Mouse (Mus musculus) cerebellum, adult 9-11 months (tissue): ENCODE data around the gene Gm17364.
A peak's percentile ranks its signal among the peaks of the same experiment; 100 is the strongest.
"Not testable (repeated sequence)": the region's sequence is repeated elsewhere in the genome, so short reads cannot be mapped to it uniquely, and the experiment has no call there.

Experiments
- DNase-seq: peaks from one replicate; pipeline ENCODE4 v3.0.0; 2022

The Gm17364 gene

DNA sequence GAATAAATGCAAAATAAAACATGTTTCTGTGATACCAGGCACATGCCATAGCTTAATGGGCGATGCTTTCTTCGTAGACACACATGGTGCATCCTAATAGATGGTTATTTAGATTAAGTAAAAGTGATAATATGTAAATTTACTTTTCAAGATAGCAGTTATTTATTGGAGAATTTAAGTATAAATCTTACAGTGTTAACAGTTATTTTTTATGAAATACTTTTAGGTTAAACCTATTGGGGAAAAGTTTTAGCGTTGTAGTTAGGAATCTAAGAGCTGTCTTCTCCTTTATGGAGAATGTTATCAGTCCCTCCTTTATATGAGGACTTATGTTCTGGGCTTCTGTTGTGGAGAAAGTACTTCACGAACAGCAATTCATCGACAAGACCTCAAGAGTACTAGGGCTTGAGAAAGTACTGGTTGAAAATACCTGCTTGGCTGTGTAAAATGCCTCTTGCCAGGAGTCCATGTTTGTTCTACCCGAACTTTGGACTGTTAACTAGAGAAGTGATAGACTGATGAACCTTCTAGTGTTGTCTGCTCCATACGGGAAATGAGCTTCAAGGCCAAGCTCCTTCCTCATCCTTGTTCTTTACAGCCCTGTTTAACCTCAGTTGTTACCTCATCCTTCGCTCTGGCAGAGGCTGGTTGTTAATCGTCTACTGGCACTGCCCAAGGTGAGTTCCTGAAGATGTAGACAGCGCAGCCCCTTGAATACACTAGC lies at the start of gene Gm17364:
Gene Gm17364 (minus strand): TSS at position 51 of the 724 bp plus-strand sequence.
- DNase-seq = no peak

DNA sequence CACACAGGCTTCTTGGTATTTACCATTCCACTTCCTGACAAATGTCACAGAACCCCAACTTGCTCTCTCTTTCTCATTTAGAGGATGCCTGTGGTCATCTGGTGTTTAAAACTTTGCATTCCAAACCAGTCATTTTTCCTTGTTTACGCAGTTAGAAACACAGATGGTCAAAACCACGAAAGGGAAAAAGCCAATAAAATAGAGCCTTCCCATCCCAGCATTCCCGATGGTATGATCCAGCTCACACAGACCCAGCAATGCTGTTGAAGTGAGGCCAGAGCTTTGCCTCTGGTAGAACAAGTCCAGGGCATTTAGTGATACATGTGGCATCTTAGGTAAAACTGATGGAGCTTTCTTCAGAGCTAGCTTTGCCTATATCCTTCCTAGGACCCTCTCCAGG lies 47.7 kb upstream of the Gm17364 start:
- no peak for DNase-seq

DNA sequence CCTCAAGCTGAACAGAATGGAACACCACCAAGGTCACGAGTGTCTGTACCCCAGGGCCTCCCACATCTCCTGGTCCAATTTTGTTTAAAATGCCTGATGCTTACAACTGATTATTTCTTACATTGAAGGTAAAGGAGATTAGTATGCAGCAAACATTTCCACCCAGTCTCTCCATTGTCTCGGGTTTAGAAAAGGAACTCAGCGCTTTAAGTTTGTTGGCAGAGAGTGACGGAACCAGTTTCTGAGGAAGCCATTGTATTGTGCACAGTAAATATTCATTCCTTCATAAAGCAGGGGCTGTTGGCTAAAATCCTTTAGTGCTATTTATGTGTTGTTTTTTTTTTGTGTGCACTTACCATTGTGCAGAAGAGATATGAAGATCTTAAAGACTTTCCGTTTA lies 47.0 kb upstream of the Gm17364 start:
- no peak for DNase-seq

DNA sequence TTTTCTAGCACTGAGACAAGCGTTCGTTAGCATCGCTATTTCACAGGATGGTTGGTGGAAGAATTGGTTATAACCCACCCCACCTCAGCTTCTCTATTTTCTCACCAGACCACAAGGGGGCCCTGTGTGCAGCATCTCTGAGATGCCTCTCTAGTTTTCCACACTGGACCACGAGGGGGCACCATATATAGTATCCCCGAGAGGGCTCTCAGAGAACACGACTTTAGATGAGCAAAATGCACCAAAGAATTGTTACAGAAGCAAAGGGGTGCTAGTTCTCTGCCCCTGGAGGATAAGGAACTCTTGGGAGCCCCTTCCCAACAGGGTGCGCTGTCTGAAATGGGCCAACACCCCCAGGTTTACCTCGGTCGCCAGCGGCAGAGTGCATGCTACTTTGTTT lies 28.9 kb upstream of the Gm17364 start:
- DNase-seq = peak; percentile 15

DNA sequence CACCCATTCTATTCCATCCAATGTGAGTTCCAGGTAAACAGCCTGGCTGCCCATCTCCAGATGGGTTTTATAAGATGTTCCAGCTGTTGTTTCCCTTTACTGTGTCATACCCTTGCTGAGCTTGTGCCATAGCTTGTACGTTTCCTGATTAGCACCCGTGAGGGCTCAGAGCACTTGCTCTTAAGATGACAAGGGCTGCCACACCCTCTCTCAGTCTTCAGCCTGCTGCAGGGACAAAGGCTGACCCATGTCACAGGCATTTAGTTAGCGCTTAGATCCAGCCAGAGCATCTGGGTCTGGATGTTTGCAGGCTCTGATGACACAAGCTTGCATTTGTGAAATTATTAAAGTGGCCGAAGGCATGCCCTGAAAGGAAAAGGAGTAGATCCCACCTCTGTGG lies 26.3 kb upstream of the Gm17364 start:
- no peak for DNase-seq

DNA sequence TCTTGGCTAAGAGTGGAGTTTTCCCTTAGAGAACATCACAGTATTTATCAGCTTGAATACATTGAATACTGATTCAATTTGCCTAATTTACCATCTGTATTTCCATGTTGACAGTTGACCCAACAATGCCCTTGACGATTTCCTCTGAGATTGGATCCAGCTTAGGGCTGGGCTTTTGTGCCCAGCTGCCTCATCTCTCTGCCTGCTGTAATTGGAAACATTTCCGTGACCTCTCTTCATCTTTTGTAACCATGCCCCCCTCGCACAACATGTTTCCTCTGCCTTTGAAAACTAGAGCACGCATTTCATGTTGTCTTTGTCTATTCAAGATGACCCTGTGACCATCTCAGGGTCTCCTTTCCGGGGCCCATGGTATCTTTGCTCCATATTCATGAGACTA lies 25.2 kb upstream of the Gm17364 start:
- no peak for DNase-seq

DNA sequence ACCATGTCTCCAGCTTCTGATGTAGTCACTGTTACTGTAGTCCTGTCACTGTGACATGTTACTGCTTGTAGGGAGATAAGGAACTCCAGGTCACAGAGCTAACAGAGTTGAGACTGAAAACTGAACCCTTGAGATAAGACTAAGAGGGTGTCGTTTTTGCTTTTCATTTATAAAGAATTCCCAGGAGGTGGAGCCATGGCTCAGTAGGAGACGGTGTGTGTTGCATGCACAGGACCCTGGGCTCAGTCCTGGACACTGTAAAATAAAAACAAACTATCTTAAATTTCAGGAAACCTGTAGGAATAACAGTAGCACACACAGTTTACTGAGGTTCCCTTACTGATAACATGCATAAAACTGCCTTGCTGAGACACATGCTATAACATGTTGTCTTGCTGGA lies 24.8 kb upstream of the Gm17364 start:
- DNase-seq = no peak

DNA sequence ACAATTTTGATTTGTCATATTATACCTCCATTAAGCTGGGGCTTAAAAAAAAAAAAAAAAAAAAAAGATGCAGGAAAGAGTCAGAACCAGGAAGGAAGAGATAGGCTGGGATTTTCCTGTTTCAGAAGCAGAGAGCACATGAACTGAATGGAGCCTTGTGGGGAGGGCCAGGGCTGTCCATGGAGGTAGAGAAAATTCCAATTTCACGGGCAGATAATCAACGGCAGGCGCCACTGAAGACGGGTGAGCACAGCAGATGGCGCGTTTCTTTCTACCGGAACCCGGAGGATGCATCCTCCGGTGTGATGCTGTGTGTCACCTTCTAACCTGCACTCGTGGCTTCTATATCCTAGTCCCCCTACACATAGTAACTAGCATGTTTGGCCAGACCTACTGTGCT lies 22.6 kb upstream of the Gm17364 start:
- no peak for DNase-seq

DNA sequence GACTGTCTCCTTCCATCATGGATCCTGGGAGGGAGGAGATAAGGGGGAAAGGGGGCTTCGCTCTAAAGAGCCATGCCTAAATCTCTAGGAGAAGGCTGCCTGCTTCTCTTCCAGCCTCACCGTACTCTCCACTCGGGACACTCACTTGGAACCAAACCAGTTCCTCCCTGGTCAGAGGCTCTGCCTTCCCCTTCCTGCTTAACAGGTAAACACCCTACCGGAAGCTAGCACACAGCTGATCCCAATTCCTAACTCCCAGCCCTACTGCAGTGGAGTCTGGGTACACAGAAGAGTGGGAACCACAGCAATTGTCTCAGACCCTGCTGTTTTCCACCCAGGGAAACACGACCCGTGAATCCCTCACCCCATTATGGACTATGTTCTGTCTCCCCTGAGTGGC lies 22.1 kb upstream of the Gm17364 start:
- DNase-seq = no peak

DNA sequence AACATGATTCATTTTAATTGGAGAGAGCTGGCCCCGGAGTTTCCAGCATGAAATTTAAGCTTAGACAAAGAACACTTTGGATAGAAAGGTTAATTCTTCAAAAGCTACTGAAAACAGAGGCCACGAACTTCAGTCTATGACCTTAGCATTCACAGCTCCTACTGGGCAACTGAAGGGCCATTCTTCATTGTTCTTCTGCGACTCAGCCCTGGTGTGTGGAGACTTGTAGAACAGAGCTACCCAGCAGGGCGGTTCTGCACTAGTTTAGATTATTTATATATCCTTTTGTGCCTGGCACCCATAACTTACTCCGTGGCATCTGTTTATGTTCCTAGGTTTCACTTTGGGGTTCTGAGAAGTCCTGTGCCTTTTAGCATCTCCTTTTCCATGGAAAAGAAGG lies 19.8 kb upstream of the Gm17364 start:
- DNase-seq = no peak

DNA sequence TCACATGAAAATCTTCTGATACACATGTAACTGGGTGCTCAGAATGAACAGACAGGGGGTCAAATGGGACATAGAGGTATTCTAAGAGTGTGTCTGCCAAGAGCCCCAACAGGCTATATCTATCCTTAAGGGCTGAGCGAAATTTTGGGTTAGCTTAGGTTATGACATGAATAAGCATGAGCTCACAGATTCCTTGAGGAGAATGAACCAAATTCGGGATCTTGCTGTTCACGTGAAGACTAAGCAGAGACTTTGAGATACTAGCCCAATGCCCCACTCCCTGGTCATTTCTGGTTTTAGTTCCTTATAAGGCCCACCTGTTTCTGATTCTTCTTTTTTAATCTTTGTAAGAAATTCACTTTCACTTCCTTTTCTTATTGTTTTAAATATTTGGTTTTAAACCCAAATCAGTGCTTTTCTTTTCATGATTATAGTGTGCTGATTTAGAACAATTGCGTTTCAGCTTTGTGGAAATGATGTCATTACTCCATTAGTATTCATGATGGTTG lies 17.7 kb upstream of the Gm17364 start:
- DNase-seq = no peak

DNA sequence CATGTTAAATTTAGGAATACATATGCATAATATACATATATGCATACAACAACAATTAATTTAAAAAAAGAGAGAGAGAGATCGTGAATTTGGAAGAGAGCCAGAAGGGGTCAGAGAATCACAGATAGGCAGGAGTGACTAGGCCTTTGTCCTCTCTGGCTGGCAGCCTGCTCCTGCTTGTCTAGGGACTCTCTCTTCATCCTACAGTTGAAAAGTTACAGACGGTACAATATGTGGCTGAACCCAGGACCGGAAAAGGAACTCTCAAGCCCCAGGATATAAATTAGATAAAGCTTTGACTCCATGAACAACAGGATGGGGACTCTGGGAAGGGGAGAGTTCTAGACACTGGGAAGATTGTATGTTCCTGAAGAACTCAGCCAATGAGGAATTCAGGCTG lies 12.5 kb upstream of the Gm17364 start:
- DNase-seq = no peak

DNA sequence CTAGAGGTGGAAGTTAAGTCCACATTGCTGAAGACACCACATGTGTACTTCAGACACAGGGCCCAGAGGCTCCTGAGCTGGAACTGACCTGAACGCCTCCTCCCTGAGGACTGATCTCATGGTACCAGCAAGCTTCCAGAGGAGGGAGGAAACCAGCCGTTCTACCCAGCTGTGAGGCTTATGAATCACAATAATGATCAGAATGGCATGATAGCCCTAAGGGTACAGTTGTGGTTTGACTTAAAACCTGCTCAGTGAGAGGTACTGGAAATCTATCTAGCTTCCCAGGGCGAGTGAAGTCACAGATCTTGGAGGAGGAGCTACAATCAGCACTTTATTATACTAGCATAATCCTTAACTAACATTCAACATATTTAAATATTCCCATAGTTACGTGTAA lies 11.7 kb upstream of the Gm17364 start:
- DNase-seq = no peak

DNA sequence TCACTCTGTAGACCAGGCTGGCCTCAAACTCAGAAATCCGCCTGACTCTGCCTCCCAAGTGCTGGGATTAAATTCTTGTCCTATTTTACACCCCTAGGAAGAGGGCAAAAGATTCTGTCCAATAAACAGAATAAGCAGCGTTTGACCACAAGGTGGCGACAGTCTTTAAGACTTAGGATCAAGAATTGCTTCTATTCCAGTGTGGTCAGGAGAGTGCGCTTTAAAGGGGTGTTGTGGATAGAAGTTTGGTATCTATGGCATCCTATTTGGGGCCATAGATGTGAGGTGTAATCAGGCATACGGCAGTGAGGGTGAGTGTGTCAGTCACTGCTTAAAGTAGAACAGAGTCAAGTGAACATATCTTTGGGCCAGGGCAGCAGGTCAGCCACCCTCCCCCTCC lies 9.5 kb upstream of the Gm17364 start:
- peak; percentile 26 for DNase-seq

DNA sequence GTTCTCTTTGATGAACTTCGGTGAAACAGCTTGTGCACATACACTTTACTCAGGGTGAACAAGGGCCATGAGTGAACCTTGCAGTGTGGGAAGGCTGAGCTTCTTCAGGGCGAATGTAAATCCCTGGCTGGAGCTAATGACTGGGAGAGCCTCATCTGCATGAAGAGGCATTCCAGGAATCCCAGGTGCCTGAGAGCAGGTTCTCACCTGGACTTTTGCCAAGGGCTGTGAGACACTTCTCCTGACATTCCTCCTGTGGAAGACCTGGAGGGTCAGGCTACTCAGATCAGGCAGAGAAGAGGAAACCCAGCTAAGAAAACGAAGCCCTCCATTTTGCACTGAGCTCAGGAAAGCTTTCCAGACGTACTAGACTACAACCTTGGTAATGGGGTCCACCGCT lies 6.9 kb upstream of the Gm17364 start:
- no peak for DNase-seq

DNA sequence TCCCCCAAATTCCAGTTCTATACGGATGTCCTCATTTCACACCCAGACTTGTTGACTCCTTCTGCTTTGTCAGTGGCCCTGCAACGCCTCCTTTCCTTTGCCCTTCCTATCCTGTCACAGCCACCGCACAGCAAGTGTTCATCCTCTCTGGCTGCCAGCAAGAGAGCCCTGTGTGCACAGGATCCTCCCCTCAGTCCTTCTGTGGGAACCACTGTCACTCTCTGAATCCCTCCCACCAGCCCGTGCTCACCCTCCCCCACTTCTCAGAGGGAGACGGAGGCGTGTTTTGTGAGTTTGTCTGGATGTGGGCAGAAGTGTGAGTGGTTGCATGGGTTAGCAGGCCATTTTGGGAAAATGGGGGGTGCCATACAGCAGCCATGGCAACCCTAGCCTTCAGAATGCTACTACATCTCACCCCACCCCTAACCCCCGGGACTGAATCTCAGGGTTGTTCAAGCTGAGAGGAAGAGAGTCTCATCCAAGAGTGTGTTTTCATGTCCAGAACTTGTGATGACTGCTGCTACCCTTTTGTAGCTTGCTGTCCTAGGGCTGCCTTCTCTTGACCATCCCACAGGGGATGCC lies 5.9 kb downstream of the Gm17364 start:
- no peak for DNase-seq

DNA sequence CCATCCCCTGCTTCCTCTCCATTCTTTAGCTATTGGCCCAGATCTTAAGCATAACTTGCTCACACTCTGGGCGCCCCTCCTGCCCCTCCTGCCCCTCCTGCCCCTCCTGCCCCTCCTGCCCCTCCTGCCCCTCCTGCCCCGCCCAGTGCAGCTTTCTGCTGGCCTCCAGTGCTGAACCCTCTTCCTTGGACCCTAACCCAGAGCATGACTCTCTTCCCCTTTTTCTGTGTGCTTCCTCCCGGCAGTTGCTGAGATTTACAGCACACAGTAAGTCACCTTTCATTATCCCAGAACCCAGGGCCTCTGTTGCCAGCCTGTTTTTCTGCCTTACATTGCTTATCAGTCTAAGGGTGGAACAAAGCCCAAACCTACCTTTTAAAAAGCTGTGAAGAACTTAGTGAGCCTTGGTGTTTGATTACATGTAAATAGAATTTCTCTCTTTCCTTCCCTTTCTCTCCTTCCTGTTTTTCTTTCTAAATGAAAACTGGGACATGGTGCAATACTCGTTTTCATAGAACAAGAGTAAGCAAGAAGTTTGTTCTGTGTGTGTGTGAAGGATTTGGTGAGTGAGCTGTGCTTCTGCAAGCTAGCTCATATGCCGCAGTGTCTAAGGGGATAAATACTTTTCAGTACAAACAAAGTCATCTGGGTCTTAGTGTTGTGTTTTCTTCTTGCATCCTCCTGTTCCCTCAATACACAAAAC lies 10.3 kb downstream of the Gm17364 start:
- DNase-seq = no peak

DNA sequence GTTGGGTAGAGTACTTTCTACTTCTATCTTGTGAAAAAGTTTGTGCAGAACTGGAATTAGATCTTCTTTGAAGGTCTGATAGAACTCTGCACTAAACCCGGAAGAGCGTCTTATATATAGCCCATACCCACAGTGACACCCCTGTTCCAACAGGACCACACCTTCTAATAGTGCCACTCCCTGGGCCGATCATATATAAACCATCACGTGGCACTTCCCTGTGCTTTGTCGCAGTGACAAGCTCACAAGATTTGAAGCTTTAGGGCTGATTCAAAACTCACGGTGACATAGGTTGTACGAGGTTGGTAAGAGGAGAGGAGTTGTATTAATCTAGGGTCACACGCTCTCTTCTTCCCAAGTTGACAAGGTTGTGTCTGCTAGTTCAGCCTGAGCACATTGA lies 12.2 kb downstream of the Gm17364 start:
- not testable (repeated sequence) for DNase-seq

DNA sequence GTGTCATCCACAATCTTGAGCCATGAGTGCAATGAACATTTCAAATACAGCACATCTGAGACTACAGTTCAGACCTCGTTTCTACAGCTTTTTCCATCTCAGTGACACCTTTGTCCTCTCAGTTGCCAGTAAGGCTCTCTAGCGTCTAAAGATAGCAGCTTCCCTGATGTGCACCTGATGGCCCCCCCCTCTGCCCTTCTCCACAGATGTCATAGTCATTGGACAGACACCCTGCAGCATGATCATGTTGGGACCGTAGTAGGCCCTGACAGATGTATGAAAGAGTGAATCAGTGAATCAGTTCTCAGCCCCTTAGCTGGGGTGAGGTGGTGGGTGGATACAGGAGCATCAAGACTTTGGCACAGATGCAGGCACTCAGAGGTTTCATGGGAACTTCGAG lies 15.9 kb downstream of the Gm17364 start:
- DNase-seq = no peak

DNA sequence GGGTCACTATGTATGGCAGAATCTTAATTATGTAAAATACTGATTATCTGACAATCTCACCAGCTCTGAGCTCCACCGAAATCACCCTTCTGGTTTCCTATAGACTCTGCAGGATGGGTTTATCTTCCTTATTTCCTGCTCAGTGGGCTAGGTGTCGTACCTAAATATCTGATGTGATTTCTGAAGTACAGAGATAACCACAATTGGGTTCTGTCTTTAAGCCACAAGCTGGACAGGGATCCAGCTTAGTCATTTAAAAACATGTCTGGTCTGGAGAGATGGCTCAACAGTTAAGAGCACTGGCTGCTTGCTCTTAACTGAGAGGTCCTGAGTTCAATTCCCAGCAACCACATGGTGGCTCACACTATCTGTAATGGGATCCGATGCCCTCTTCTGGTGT lies 16.8 kb downstream of the Gm17364 start:
- no peak for DNase-seq

DNA sequence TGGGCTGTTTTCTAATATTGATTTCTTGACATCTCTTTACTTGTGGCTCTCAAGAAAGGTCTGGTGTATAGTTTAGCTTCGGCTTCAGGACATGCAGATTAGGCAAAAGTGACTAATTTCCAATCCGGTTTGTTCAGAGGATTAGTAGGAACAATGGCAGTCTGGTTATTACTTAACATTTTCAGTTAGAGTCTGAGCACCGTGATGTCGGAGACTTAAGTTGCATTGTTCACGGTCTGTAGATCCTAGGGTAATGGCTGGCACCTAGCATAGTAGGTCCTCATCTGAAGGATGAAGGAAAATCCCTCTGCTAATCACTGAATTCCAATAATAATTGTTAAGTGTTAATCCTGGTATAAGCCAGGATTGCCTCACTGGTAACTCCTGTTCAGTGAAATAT lies 17.7 kb downstream of the Gm17364 start:
- no peak for DNase-seq

DNA sequence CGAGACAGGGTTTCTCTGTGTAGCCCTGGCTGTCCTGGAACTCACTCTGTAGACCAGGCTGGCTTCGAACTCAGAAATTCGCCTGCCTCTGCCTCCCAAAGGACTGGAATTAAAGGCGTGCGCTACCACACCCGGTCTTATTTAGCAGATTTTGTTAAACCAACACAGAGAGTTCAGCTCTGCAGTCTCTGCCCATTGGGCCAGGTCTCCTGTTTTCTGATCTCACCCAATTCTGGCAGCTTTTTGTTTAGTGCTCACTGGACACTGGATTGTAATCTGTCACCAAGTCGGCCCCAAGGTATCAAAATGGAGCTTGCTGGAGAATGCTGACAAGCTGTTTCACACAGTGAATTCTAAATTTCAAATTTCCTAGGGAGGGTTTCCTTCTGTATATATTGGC lies 21.0 kb downstream of the Gm17364 start:
- DNase-seq = no peak

DNA sequence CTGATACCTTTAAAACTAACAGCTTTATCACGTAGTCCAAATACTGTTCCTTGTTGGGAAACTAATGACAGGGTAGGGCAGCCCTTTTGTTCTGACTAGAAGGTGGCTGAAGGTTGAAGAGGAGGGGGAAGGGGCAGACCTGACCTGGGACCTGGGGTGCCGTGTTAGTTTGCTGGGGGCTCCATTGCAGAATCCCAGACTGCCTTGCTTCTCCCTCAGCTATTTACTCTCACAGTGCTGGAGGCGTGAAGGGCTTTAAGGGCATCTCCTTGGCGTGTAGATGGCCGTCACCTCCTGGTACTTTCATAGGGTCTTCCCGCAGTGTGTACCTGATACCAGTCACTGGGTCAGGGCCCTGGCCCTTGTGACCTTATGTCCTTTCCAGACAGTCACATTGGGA lies 21.6 kb downstream of the Gm17364 start:
- DNase-seq = no peak

DNA sequence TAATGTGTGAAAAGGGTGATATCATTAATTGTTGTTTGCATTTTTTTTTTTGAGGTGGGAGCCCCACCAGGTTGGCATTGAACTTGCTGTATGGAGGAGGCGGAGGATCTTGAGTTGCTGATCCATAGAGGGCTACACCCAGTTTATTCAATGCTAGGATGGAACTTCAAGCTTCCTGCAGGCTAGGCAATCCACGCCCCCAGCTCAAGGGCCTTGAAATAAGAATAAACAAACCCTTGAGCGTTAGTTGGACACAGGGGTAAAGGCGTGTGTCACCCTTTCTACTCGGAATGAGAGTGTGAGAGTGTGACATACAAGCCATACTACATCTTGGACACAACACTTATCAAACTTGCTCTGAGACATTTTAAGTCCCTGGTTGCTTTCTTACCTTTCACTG lies 22.1 kb downstream of the Gm17364 start:
- no peak for DNase-seq
